Mouse (Mus musculus) left cerebral cortex, postnatal 36 days (tissue): ENCODE data around the gene Dbi. TPM values are rescaled to one million over a fixed set of nuclear protein-coding genes. Genes with fewer than 3 reads are reported as not detected.

Experiments used
- DNase-seq, 2 experiments: peaks; one replicate each; pipeline ENCODE4 v3.0.0; 2021 to 2022; ENCODE audit warnings: low spot score in 2 of 2, mixed read lengths in 1 of 2
- intact Hi-C: fragments of 180-260 bp; cut with DNase I; formaldehyde crosslinking; loops from one replicate; pipeline ENCODE4 v1.15.1; 2025
- total RNA-seq, 2 experiments: library from RNA; stranded (reverse); gene quantifications; 2 replicates each; pipeline ENCODE4 v1.2.3; 2021

Dbi gene
- total RNA-seq, 2 experiments from 2014 or later: 235 to 237 TPM

- DNase-seq: peak in 1 of 2 experiments; percentile 15
- intact Hi-C loops: no loop called here
Observed at GRCm38 (mm10) chr1:120124839-120125238, 4.0 kb upstream of the Dbi start.

- intact Hi-C loops: no loop called here
- no peak for DNase-seq
Observed at GRCm38 (mm10) chr1:120122634-120123383, 1.9 kb upstream of the Dbi start.

GRCm38 (mm10) chr1:120121930-120122530, 1.2 kb upstream of the Dbi start:
- no peak for DNase-seq
- intact Hi-C loops: no loop called here

- peak; percentile 17 to 29 for DNase-seq
- intact Hi-C loops: no loop called here
Observed at GRCm38 (mm10) chr1:120120141-120120968, 523 bp downstream of the Dbi start.

GRCm38 (mm10) chr1:120119389-120119788, 1.5 kb downstream of the Dbi start:
- DNase-seq: no peak
- intact Hi-C loops: no loop called here

- intact Hi-C loops: no loop called here
- DNase-seq: no peak
Observed at GRCm38 (mm10) chr1:120118854-120119253, 2.0 kb downstream of the Dbi start.

- intact Hi-C loops: no loop called here
- no peak for DNase-seq
Observed at GRCm38 (mm10) chr1:120116106-120116505, 4.8 kb downstream of the Dbi start.

GRCm38 (mm10) chr1:120115671-120116081, 5.2 kb downstream of the Dbi start:
- peak; percentile 64 to 73 for DNase-seq
- intact Hi-C loops: no loop called here

GRCm38 (mm10) chr1:120112251-120113187, 8.4 kb downstream of the Dbi start:
- no peak for DNase-seq
- intact Hi-C loops: no loop called here

- no peak for DNase-seq
- intact Hi-C loops: no loop called here
Observed at GRCm38 (mm10) chr1:120111766-120112165, 9.1 kb downstream of the Dbi start.

- intact Hi-C loops: no loop called here
- no peak for DNase-seq
Observed at GRCm38 (mm10) chr1:120109741-120110432, 11.0 kb downstream of the Dbi start.

GRCm38 (mm10) chr1:120105556-120105959, 15.3 kb downstream of the Dbi start:
- intact Hi-C loops: no loop called here
- DNase-seq: no peak

GRCm38 (mm10) chr1:120101227-120101609, 19.7 kb downstream of the Dbi start:
- intact Hi-C loops: no loop called here
- no peak for DNase-seq

- intact Hi-C loops: no loop called here
- DNase-seq: no peak
Observed at GRCm38 (mm10) chr1:120100456-120101226, 20.2 kb downstream of the Dbi start.

GRCm38 (mm10) chr1:120099483-120099882, 21.4 kb downstream of the Dbi start:
- no peak for DNase-seq
- intact Hi-C loops: loop anchor here (2.0 kb wide), 1 partner anchor 47 kb away; no protein-coding TSS in a partner anchor

GRCm38 (mm10) chr1:120098327-120098726, 22.6 kb downstream of the Dbi start:
- peak; percentile 46 to 65 for DNase-seq
- intact Hi-C loops: loop anchor here (2.0 kb wide), 1 partner anchor 48 kb away; no protein-coding TSS in a partner anchor

- DNase-seq: no peak
- intact Hi-C loops: no loop called here
Observed at GRCm38 (mm10) chr1:120094920-120095319, 26.0 kb downstream of the Dbi start.
